Mouse (Mus musculus): ENCODE results near the gene Alkbh3.

DNA sequence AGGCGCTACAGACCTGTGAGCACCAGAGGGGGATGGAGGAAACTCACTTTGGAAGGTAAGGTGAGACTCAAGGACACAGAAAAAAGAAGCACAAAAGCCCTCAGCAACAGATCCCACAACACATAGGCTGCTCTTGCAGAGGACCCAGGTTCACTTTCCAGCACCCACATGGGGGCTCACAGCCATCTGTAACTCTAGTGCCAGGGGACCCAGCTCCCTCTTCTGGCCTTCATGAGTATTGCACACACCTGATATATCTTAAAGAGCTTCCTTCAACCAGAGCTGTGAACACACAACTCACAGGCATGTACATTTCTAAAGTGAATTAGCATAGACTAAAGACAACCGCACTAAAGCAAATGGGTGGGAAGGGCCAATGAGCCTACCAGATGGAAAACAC lies 66.5 kb downstream of the Alkbh3 start:
- TF ChIP-seq EP300 (optimal IDR thresholded peaks at IDR 0.05) (no peak), CTCF (IDR thresholded peaks at IDR 0.05; ENCODE audit: low read depth) (peak; percentile 49)

Data from stomach, postnatal 0 days (tissue).